Mouse (Mus musculus): Measurements from ENCODE around the gene Appl1. TPM values are rescaled to one million over a fixed set of nuclear protein-coding genes. Genes with fewer than 3 reads are reported as not detected.
"Not testable (repeated sequence)": the region's sequence is repeated elsewhere in the genome, so short reads cannot be mapped to it uniquely, and the experiment has no call there.

The Appl1 gene
- polyA plus RNA-seq, 1 experiment from 2014 or later, result 31.7 TPM

DNA sequence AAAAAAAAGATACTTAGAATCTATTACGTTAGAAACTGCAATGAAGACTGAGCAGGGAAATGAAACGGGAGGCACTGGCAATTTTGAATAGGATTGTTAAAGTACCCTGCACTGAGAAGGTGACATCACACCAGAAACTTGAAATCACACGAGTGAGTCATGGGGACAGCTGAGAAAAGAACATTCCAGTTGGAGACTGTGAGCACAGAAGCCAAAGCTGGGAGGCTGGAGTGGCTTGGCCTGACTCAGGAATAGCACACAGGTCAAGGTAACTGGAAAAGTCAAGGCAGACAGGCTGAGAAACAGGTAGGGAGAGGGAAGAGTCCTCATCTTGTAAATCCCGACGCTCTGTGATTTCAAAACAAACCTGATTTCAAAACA lies 11.1 kb upstream of the Appl1 start:
- Histone ChIP-seq H3K4me1 (peaks cover 10% of the 10 kb centered on the region), H3K27me3 (replicated peaks; ENCODE audit: low read depth, poor library complexity, severe bottlenecking) (no peaks in the 10 kb centered on the region; the same call in 1 of the 2 replicates), H3K36me3 (replicated peaks) (no peaks in the 10 kb centered on the region), H3K27ac (replicated peaks) (no peak overlapping the region), H3K4me3 (no peak overlapping the region), H3K9me3 (peaks cover 10% of the 10 kb centered on the region)
- WGBS, result 80% methylated on average over 5 of the region's 5 CpGs
- no peak for DNase-seq (ENCODE audit: low spot score)

DNA sequence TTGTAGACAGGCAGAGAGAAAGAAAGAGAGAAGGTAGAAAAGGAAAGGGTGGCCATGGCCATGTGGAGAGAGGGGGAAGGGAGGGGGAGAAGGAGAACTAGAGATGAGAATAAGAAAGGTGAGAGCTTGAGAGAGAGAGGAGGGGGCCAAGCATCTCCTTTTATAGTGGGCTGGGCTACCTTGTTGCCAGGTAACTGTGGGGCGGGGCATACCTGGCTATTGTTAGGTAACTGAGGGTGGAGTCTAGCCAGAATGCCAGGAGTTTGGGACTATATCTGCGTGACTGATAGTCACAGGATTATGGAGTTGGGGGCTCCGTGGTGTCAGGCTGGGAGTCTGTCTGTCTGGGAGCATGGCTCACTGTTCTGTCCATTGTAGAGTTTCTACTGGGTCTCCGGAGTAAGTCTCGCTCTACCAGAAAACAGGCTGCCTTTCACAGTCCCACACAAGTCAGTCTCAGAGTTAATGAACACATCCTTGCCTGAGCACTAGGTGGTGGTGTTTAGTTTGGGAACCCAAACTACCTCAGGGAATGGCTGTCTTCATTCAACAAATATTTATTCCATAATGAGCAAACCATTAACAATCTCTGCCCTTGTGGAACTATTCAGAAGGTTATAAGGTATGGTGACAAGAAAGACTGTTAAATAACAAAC lies 10.6 kb upstream of the Appl1 start:
- Histone ChIP-seq H3K4me1 (peaks cover 14% of the 10 kb centered on the region), H3K27me3 (replicated peaks; ENCODE audit: low read depth, poor library complexity, severe bottlenecking) (no peaks in the 10 kb centered on the region; the same call in 1 of the 2 replicates), H3K4me3 (no peak overlapping the region), H3K27ac (replicated peaks) (no peak overlapping the region), H3K36me3 (replicated peaks) (no peaks in the 10 kb centered on the region), H3K9me3 (peaks cover 10% of the 10 kb centered on the region)
- no peak for DNase-seq (ENCODE audit: low spot score)
- WGBS, result 68% methylated on average over 5 of the region's 5 CpGs

GRCm38 (mm10) chr14:26981021-26981420 lies 10.0 kb upstream of the Appl1 start:
- no peak overlapping the region for H3K4me3 ChIP-seq
- WGBS, result 93% methylated on average over 8 of the region's 8 CpGs
- no peak for DNase-seq (ENCODE audit: low spot score)
- peaks cover 14% of the 10 kb centered on the region for H3K4me1 ChIP-seq
- no peaks in the 10 kb centered on the region for H3K36me3 ChIP-seq (replicated peaks)
- peaks cover 10% of the 10 kb centered on the region for H3K9me3 ChIP-seq
- no peak overlapping the region for H3K27ac ChIP-seq (replicated peaks)
- no peaks in the 10 kb centered on the region; the same call in 1 of the 2 replicates for H3K27me3 ChIP-seq (replicated peaks; ENCODE audit: low read depth, poor library complexity, severe bottlenecking)

DNA sequence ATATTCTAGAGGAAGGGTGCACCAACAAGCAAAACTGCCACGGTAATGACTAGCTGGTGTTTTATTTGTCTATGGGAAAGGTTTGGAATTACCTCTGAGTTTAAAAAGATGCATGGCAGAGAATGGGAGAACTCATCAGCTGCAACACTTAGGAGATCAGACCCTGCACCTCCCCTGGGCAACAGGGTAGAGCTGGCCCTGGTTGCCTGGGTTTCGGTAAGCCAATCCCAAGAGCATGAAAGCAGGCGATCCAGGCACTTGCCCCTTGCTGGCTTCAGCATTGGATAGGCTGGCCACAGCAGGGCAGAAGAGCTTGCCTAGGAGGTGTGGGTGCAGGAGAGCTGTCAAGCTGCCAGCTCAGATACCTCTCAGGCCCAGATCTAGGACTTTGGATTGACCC lies 8.8 kb upstream of the Appl1 start:
- no peaks in the 10 kb centered on the region; the same call in 1 of the 2 replicates for H3K27me3 ChIP-seq (replicated peaks; ENCODE audit: low read depth, poor library complexity, severe bottlenecking)
- no peak overlapping the region for H3K27ac ChIP-seq (replicated peaks)
- 86% methylated on average over 3 of the region's 3 CpGs for WGBS
- H3K36me3 ChIP-seq (replicated peaks), result no peaks in the 10 kb centered on the region
- peaks cover 14% of the 10 kb centered on the region for H3K4me1 ChIP-seq
- no peak overlapping the region for H3K4me3 ChIP-seq
- peaks cover 10% of the 10 kb centered on the region for H3K9me3 ChIP-seq
- no peak for DNase-seq (ENCODE audit: low spot score)

- no peaks in the 10 kb centered on the region for H3K36me3 ChIP-seq (replicated peaks)
- no peak overlapping the region for H3K27ac ChIP-seq (replicated peaks)
- 25% methylated on average over 2 of the region's 2 CpGs for WGBS
- peaks cover 14% of the 10 kb centered on the region for H3K4me1 ChIP-seq
- no peaks in the 10 kb centered on the region; the same call in 1 of the 2 replicates for H3K27me3 ChIP-seq (replicated peaks; ENCODE audit: low read depth, poor library complexity, severe bottlenecking)
- no peak overlapping the region for H3K4me3 ChIP-seq
- no peak for DNase-seq (ENCODE audit: low spot score)
- H3K9me3 ChIP-seq, result peaks cover 10% of the 10 kb centered on the region
These were observed 6.5 kb upstream of the Appl1 start for GRCm38 (mm10) chr14:26977500-26977899.

DNA sequence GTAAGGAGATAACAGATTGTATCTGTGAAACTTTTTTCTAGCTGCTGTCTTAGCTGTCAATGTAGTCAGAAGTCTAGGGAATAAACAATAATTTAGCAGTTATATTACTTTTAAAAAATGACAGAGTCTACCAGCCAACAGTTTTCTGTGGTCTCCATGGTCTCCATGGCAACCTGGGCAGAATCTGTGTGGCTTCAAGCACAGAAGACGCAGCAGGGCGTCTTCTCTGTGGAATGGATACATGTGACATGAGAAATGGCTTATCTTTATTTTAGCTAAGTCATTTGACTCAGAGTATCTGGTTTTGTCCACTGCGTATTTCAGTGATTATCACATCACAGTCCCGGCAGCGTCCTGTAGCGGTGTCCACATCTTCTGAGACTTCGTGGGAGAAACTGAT lies 5.2 kb upstream of the Appl1 start:
- WGBS, result 86% methylated on average over 7 of the region's 7 CpGs
- H3K4me1 ChIP-seq, result peaks cover 14% of the 10 kb centered on the region
- H3K36me3 ChIP-seq (replicated peaks), result no peaks in the 10 kb centered on the region
- peaks cover 7% of the 10 kb centered on the region for H3K9me3 ChIP-seq
- H3K4me3 ChIP-seq, result no peak overlapping the region
- H3K27me3 ChIP-seq (replicated peaks; ENCODE audit: low read depth, poor library complexity, severe bottlenecking), result peaks cover 5% of the 10 kb centered on the region; the same call in 1 of the 2 replicates
- no peak for DNase-seq (ENCODE audit: low spot score)
- H3K27ac ChIP-seq (replicated peaks), result no peak overlapping the region

GRCm38 (mm10) chr14:26975490-26975889 lies 4.5 kb upstream of the Appl1 start:
- 80% methylated on average over 3 of the region's 3 CpGs for WGBS
- H3K36me3 ChIP-seq (replicated peaks), result no peaks in the 10 kb centered on the region
- peaks cover 5% of the 10 kb centered on the region; the same call in 1 of the 2 replicates for H3K27me3 ChIP-seq (replicated peaks; ENCODE audit: low read depth, poor library complexity, severe bottlenecking)

GRCm38 (mm10) chr14:26973089-26973488 lies 2.1 kb upstream of the Appl1 start:
- H3K9me3 ChIP-seq, result no peaks in the 10 kb centered on the region
- H3K36me3 ChIP-seq (replicated peaks), result no peaks in the 10 kb centered on the region
- H3K4me3 ChIP-seq, result no peak overlapping the region
- no peak overlapping the region for H3K27ac ChIP-seq (replicated peaks)
- H3K4me1 ChIP-seq, result peaks cover 28% of the 10 kb centered on the region
- H3K27me3 ChIP-seq (replicated peaks; ENCODE audit: low read depth, poor library complexity, severe bottlenecking), result peaks cover 5% of the 10 kb centered on the region; the same call in 1 of the 2 replicates
- whole genome bisulfite sequencing, result 85% methylated on average over 2 of the region's 2 CpGs
- DNase-seq (ENCODE audit: low spot score), result no peak

More at GRCm38 (mm10) chr14:26975490-26975889, 4.5 kb upstream of the Appl1 start:
- no peaks in the 10 kb centered on the region; the same call in 1 of the 2 replicates for H3K9me3 ChIP-seq
- no peak for DNase-seq (ENCODE audit: low spot score)
- peaks cover 14% of the 10 kb centered on the region for H3K4me1 ChIP-seq
- no peak overlapping the region for H3K4me3 ChIP-seq
- H3K27ac ChIP-seq (replicated peaks), result no peak overlapping the region

- under 1% methylated on average over 53 of the region's 53 CpGs for WGBS
- Histone ChIP-seq H3K27me3 (replicated peaks; ENCODE audit: low read depth, poor library complexity, severe bottlenecking) (peaks cover 5% of the 10 kb centered on the region; the same call in 1 of the 2 replicates), H3K4me3 (peak overlapping the region; percentile 93), H3K9me3 (no peaks in the 10 kb centered on the region), H3K36me3 (replicated peaks) (no peaks in the 10 kb centered on the region), H3K4me1 (peaks cover 15% of the 10 kb centered on the region), H3K27ac (replicated peaks) (peak overlapping the region; percentile 94)
- DNase-seq (ENCODE audit: low spot score), result peak; percentile 99
These were observed 546 bp downstream of the Appl1 start for GRCm38 (mm10) chr14:26970439-26970932.

GRCm38 (mm10) chr14:26969856-26970407 lies 1.1 kb downstream of the Appl1 start:
- H3K9me3 ChIP-seq, result no peaks in the 10 kb centered on the region
- WGBS, result under 1% methylated on average over 62 of the region's 62 CpGs
- peak overlapping the region; percentile 94 for H3K27ac ChIP-seq (replicated peaks)
- H3K27me3 ChIP-seq (replicated peaks; ENCODE audit: low read depth, poor library complexity, severe bottlenecking), result peaks cover 5% of the 10 kb centered on the region; the same call in 1 of the 2 replicates
- H3K36me3 ChIP-seq (replicated peaks), result peaks cover 4% of the 10 kb centered on the region
- peak; percentile 74 for DNase-seq (ENCODE audit: low spot score)
- peaks cover 15% of the 10 kb centered on the region for H3K4me1 ChIP-seq
- H3K4me3 ChIP-seq, result peak overlapping the region; percentile 93

GRCm38 (mm10) chr14:26969164-26969563 lies 1.9 kb downstream of the Appl1 start:
- Histone ChIP-seq H3K4me3 (peak overlapping the region; percentile 93), H3K36me3 (replicated peaks) (peaks cover 10% of the 10 kb centered on the region), H3K27me3 (replicated peaks; ENCODE audit: low read depth, poor library complexity, severe bottlenecking) (peaks cover 5% of the 10 kb centered on the region; the same call in 1 of the 2 replicates), H3K27ac (replicated peaks) (no peak overlapping the region), H3K9me3 (no peaks in the 10 kb centered on the region), H3K4me1 (peaks cover 15% of the 10 kb centered on the region)
- 87% methylated on average over 3 of the region's 3 CpGs for WGBS
- no peak for DNase-seq (ENCODE audit: low spot score)

DNA sequence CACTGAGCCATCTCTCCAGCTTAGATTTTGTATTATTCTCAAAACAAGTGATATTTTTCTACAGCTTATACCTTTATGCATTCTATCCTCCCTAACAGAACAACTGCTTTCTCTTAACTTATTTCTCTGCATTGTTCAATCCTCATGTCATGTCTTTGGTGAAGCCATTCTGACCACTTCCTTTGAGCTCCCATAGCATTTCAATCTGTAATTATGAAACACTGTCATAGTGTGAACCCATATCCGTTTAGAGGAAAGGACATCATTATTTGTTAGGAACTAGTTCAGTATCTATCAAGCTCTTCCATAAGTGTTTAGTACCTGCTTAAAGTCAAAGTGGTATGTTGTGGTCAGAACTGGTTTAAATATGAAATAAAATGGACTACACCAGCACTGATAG lies 10.5 kb downstream of the Appl1 start:
- H3K4me1 ChIP-seq, result no peaks in the 10 kb centered on the region
- DNase-seq (ENCODE audit: low spot score), result no peak
- H3K9me3 ChIP-seq, result no peaks in the 10 kb centered on the region
- H3K27me3 ChIP-seq (replicated peaks; ENCODE audit: low read depth, poor library complexity, severe bottlenecking), result no peaks in the 10 kb centered on the region
- no peak overlapping the region for H3K27ac ChIP-seq (replicated peaks)
- H3K4me3 ChIP-seq, result no peak overlapping the region
- H3K36me3 ChIP-seq (replicated peaks), result peaks cover 55% of the 10 kb centered on the region
- 86% methylated on average over 1 of the region's 1 CpGs for WGBS

- H3K4me3 ChIP-seq; H3K27me3 ChIP-seq (replicated peaks; ENCODE audit: low read depth, poor library complexity, severe bottlenecking); H3K27ac ChIP-seq (replicated peaks); DNase-seq (ENCODE audit: low spot score); H3K4me1 ChIP-seq; H3K9me3 ChIP-seq: not testable (repeated sequence)
- H3K36me3 ChIP-seq (replicated peaks), result peaks cover 66% of the 10 kb centered on the region
- WGBS, result 88% methylated on average over 2 of the region's 2 CpGs
These were observed 14.9 kb downstream of the Appl1 start for GRCm38 (mm10) chr14:26956139-26956538.
